Mouse (Mus musculus) cerebellum, adult 11 months (tissue): ENCODE data around the gene Herpud2.
A peak's percentile ranks its signal among the peaks of the same experiment; 100 is the strongest.
"Not testable (repeated sequence)": the region's sequence is repeated elsewhere in the genome, so short reads cannot be mapped to it uniquely, and the experiment has no call there.

ENCODE experiments used
- DNase-seq: peaks from one replicate; pipeline ENCODE4 v3.0.0; 2022

Gene Herpud2

DNA sequence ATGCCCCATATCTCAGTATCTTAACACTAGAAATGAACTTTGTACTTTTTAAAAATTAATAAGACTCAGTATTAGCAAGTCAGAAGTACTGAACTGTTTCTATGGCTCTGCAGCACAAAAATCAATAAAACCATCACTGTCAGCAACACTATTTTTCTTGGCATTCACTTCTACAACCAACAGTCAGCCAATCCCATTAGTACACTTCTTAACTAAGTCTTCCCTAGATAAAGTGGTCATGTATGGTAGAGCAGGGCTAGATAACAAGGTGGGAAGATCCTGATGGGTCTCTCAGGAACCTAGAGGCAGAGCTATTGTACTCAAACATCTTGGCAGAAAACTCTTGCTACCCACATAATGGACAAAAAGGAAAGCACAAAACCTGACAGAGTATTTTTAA, 7.7 kb downstream of the Herpud2 start:
- DNase-seq, result no peak

- DNase-seq, result no peak
Measured at GRCm38 (mm10) chr9:25142988-25143387, 8.6 kb downstream of the Herpud2 start.

DNA sequence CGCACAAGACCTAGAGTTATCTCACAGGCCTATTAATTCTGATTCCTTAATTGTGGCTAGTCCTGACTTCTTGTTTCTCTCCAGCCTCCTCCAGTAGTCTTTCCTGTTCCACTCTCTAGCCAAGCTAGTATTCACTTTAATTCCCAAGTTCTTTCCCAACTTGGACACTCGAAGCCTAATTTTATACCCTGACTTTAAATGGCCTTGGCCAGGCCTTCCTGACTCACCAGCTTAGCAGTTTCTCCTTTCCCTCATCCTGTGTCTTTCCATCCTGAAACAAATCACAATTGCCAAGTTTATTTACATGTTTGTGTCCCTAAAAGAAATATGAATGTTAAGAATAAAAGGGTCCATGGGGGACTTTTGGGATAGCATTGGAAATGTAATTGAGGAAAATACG, 9.6 kb downstream of the Herpud2 start:
- no peak for DNase-seq

DNA sequence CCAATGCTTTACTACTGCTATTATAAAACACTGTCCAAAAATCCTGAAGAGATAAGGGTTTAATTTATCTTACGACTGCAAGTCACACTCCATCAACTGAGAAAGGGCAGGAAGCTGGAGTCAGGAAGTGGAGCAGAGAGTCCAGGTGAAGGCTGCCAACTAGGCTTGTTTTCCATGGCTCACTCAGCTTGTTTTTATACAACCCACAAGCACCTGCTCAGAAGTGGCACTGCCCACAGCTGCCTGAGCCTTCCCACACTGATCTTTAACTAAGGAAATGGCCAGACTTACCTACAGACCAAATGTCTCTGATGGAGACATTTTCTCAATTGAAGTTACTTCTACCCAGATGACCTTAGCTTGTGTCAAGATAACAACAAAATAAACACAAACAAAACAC, 11.3 kb downstream of the Herpud2 start:
- DNase-seq, result no peak

DNA sequence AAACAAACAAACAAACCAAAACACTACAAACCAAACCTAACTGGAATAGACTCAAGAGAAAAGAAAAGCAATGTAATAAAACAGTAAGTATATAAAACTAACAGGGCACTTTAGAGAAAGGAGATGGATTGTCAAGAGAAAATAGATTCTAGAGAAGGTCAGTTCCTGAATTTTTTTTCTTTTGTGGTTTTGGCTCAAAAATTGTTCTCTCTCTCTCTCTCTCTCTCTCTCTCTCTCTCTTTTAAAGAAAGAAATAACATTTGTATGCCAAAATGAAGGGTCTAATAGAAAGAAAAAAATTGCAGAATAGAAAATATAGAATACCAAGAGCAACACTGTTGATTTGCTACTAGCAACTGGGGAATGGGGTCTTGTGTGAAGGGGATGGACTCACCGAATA, 12.7 kb downstream of the Herpud2 start:
- DNase-seq, result no peak

DNA sequence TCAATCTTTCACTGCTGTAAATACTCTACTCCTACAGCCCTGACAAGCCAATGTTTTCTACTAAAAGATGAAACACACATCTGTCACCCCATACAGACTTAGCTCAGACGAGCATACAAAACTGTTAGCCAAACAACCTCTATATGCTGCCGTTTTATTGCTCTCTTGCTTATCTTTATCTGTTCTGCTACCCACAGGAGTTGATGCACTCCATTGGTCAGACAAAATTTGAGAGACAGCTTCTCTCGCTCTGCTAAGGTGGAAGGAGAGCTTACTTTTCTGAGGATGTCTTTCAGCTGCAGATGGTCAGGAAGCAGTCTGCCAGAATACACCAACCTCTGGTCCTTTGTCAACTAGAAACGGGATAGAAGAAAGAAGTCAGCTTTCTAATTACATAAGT, 18.7 kb downstream of the Herpud2 start:
- no peak for DNase-seq

GRCm38 (mm10) chr9:25132253-25132652, 19.4 kb downstream of the Herpud2 start:
- DNase-seq, result no peak

- DNase-seq, result no peak
Measured at GRCm38 (mm10) chr9:25124048-25124447, 27.6 kb downstream of the Herpud2 start.

DNA sequence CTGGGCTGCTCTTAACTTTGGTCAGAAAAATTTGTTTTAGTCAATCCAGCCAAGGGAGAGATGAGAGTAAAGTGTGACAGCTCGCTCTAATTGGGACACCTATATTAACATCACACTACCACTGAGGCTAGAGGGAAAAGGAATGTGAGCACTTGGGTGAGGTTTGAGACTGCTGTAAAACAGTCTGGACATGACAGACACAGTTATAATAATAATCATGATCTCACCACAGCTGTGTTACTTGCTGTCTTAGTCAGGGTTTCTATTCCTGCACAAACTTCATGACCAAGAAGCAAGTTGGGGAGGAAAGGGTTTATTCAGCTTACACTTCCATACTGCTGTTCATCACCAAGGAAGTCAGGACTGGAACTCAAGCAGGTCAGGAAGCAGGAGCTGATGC, 28.0 kb downstream of the Herpud2 start:
- DNase-seq, result not testable (repeated sequence)

DNA sequence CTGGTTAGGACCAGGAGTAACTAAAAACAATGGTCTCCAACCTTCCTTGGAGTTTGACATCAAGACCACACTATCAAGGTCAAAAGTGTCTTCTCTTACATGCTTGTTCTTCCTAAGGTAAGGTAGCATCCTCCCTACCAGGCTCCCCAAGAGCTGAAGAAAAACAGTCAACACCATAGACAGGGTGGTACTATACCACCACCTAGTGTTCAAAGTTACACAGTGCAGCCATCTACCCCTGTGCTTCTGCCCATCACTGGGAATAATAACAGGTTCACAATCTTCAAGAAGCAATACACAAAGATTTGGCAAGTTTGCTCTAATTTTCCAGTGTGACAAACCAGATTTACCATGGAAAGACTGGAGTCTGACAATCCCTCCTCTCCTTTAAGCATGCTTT, 47.0 kb downstream of the Herpud2 start:
- DNase-seq, result peak; percentile 10

DNA sequence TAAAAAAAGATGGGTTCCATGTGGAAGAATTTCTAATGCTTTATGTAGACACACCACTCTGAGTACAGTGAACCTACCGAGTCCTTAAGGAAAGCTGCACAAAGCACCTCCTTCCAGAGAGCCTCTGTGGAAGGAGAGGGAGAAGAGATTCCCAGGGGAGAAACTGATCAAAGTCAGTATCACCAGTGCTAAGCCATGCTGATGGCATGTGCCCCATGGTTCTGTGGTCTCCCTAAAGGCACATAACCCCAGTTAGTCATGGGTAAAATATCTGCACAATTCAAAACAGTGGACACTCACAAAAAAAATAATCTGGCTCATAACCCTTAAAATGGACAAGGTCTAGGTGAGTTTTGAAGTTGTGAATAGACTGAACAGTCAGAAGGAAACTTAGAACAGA, 48.7 kb downstream of the Herpud2 start:
- DNase-seq, result no peak

- no peak for DNase-seq
Measured at GRCm38 (mm10) chr9:25090853-25091252, 60.8 kb downstream of the Herpud2 start.

GRCm38 (mm10) chr9:25089122-25089521, 62.5 kb downstream of the Herpud2 start, which contains the start of gene Gm10181:
TSS of gene Gm10181 (plus strand) at chr9:25089422.
- DNase-seq, result no peak

GRCm38 (mm10) chr9:25076505-25076904, 75.1 kb downstream of the Herpud2 start:
- no peak for DNase-seq

DNA sequence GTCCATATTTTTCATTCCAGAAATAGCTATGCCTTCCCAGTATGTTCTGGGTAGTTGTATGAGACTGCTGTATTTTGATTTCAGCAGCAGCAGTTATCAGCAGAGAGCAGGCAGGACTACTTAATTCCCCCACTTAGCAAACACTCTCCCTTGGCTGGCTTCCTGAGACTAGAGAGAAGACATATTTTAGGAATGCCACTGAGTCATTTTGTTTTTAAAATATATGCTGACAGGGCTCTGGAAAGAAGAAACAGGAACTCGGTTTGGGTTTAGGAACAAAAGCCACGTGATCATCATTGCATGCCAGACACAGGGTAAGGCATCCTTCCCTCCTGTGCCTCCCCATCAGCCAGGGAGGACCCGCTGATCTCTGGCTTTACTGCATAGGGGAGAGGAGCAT, 75.6 kb downstream of the Herpud2 start:
- no peak for DNase-seq

GRCm38 (mm10) chr9:25072666-25073065, 79.0 kb downstream of the Herpud2 start:
- no peak for DNase-seq

DNA sequence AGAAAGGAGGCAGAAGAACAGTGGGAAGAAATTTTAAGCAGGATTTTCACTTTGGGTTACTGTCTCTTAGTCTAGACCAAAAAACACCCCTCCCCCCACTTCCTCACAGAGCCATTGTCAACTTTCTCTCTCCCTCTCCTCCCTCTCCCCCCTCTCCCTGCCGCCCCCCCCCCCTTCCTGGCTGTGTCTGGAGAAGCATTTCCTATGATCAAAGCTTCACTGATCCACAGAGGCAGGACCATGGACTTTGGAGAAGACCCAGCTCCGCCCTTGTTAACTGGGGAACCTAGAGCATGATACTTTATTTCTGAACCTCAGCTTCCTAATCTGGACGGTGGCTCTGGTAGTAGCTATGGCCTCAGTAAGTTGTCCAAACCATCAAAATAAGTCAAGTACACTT, 92.9 kb downstream of the Herpud2 start:
- DNase-seq, result no peak
